Mouse (Mus musculus) testis, adult 2 months (tissue): ENCODE measurements around the gene Ccdc177.

Experiments used
- CTCF ChIP-seq: fragments of 200-500 bp; IDR thresholded peaks from 2 replicates; pipeline ENCODE4 v1.5.1; 2012; ENCODE audit warnings: low read depth, mild to moderate bottlenecking, inconsistent platforms, low read length, moderate library complexity; ENCODE audit not compliant: control insufficient read depth, insufficient read depth, insufficient replicate concordance
- POLR2A ChIP-seq: fragments of 200-500 bp; IDR thresholded peaks from 2 replicates; pipeline ENCODE4 v1.6.1; 2012; ENCODE audit warnings: low read depth, mild to moderate bottlenecking, inconsistent platforms, low read length, moderate library complexity; ENCODE audit not compliant: control insufficient read depth

DNA sequence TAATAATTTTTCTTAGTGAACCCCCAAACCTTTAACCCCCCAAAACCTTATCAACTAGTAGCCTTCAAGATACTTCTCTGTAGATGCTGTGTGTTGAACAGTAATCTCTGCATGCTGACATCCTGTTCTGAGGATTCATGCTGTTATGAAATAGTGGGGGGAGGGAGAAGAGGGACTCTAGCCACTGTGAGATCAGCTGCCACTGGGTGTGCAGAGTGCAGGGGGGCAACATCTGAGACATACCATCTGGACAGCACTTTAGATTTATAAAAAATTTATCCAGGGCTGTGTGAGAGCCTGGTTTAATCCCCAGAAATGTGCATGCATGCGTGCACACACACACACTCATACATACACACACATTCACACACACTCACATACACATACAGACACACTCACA lies 15.9 kb downstream of the Ccdc177 start:
- no peak for TF ChIP-seq CTCF
- no peak for TF ChIP-seq POLR2A
